Mouse (Mus musculus): ENCODE data around the gene Sipa1l1.

DNA sequence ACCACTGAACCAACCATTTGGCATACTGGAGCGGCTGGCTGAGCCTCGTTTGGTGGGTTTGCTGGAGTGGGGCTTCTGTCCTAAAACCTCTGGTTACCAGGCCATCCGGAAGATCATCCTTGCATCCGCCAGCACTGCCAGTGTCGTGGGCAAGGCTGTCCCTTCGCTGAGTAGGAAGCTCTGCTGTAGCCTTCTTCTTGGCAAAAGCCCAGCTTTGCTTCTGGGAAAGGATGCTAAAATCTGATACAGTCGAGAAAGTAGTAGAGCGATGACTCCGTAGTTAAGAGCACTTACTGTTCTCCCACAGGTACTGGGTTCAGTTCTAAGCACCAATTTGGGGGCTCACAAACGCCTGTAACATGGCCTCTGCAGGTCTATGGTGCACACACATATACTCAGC, 47.2 kb upstream of the Sipa1l1 start:
- TF ChIP-seq CTCF (IDR thresholded peaks at IDR 0.05; ENCODE audit: low read depth) (no peak), EP300 (IDR thresholded peaks at IDR 0.05; ENCODE audit: low read depth) (no peak)
